In genomic region chr2:120170726-120171125, GRCm38 (mm10) we compare ENCODE assay signal across 8 mouse cellular contexts. TPM values are rescaled to one million over a fixed set of nuclear protein-coding genes. Genes with fewer than 3 reads are reported as not detected.
DNase-seq lines count a peak whose midpoint lies in the region; ATAC-seq lines count a peak whose summit lies in the region.
"Had no signal": no experiment of that assay in that cellular context is flagged by ENCODE, and none has a peak within 500 bp of the region (broad histone marks: within the 10 kb centered on the region; RNA-seq: fewer than 3 reads in every experiment).

No protein-coding gene starts in this region.

- no peak overlapping the region for H3K4me2 ChIP-seq in midbrain, embryonic 14.5 days (ENCODE audit: low read length)
- H3K4me2 ChIP-seq in midbrain, embryonic 13.5 days (replicated peaks), result no peak overlapping the region
- H3K4me2 ChIP-seq: lung, embryonic 15.5 days had no signal

- no peaks in the 10 kb centered on the region for H3K4me1 ChIP-seq in midbrain, embryonic 14.5 days (ENCODE audit: control insufficient read depth, insufficient read depth, low read length)
- no peaks in the 10 kb centered on the region for H3K4me1 ChIP-seq in midbrain, embryonic 13.5 days (replicated peaks)
- no peaks in the 10 kb centered on the region for H3K4me1 ChIP-seq in midbrain, embryonic 10.5 days
- H3K4me1 ChIP-seq: lung, embryonic 15.5 days had no signal

- H3K27ac ChIP-seq in midbrain, embryonic 14.5 days (replicated peaks; ENCODE audit: low read depth, low read length), result no peak overlapping the region
- no peak overlapping the region for H3K27ac ChIP-seq in midbrain, embryonic 13.5 days
- H3K27ac ChIP-seq in midbrain, embryonic 10.5 days (replicated peaks), result no peak overlapping the region
- H3K27ac ChIP-seq: lung, embryonic 15.5 days had no signal

- H3K27me3 ChIP-seq in midbrain, embryonic 14.5 days (ENCODE audit: control insufficient read depth, insufficient read depth, low read length), result no peaks in the 10 kb centered on the region
- H3K27me3 ChIP-seq in midbrain, embryonic 13.5 days, result no peaks in the 10 kb centered on the region
- no peaks in the 10 kb centered on the region for H3K27me3 ChIP-seq in midbrain, embryonic 10.5 days (ENCODE audit: low read depth, poor library complexity, severe bottlenecking)
- H3K27me3 ChIP-seq: lung, embryonic 15.5 days had no signal

- H3K4me3 ChIP-seq in midbrain, embryonic 14.5 days (replicated peaks; ENCODE audit: low read depth, low read length), result no peak overlapping the region
- H3K4me3 ChIP-seq in midbrain, embryonic 13.5 days (replicated peaks), result no peak overlapping the region
- H3K4me3 ChIP-seq in midbrain, embryonic 10.5 days, result no peak overlapping the region
- H3K4me3 ChIP-seq: lung, embryonic 15.5 days had no signal

- WGBS in midbrain, embryonic 14.5 days, result 76% methylated on average over 1 of the region's 1 CpGs
- 61% methylated on average over 1 of the region's 1 CpGs for WGBS in midbrain, embryonic 13.5 days
- 68% methylated on average over 1 of the region's 1 CpGs for WGBS in midbrain, embryonic 10.5 days

- H3K9me3 ChIP-seq in midbrain, embryonic 14.5 days (ENCODE audit: control insufficient read depth, low read length), result no peaks in the 10 kb centered on the region
- H3K9me3 ChIP-seq in midbrain, embryonic 13.5 days, result no peaks in the 10 kb centered on the region
- no peaks in the 10 kb centered on the region for H3K9me3 ChIP-seq in midbrain, embryonic 10.5 days (replicated peaks)
- H3K9me3 ChIP-seq: lung, embryonic 15.5 days had no signal

- ATAC-seq in midbrain, embryonic 14.5 days (ENCODE audit: low FRiP score, low TSS enrichment), result no peak
- no peak for ATAC-seq in midbrain, embryonic 13.5 days

- no peaks in the 10 kb centered on the region for H3K36me3 ChIP-seq in midbrain, embryonic 14.5 days (ENCODE audit: control insufficient read depth, insufficient read depth, low read length)
- no peaks in the 10 kb centered on the region for H3K36me3 ChIP-seq in midbrain, embryonic 13.5 days
- H3K36me3 ChIP-seq in midbrain, embryonic 10.5 days, result no peaks in the 10 kb centered on the region
- H3K36me3 ChIP-seq: lung, embryonic 15.5 days had no signal

- H3K9ac ChIP-seq in midbrain, embryonic 14.5 days (replicated peaks; ENCODE audit: low read length), result no peak overlapping the region
- H3K9ac ChIP-seq in midbrain, embryonic 13.5 days (replicated peaks), result no peak overlapping the region
- H3K9ac ChIP-seq: lung, embryonic 15.5 days had no signal

- DNase-seq in midbrain, embryonic 14.5 days, result peak; percentile 53
- peak; percentile 37 for DNase-seq in ZHBTc4 (ENCODE audit: low read depth, low spot score)
- DNase-seq in embryo, embryonic 11 days, result peak; percentile 58
- peak; percentile 73 for DNase-seq in kidney, postnatal 10 days
- peak; percentile 69 for DNase-seq in retina, embryonic 14.5 days (ENCODE audit: low spot score)
- DNase-seq in midbrain, embryonic 10.5 days (ENCODE audit: low spot score), result no peak

RNA-seq across cellular contexts. Expression of gene Ehd4, which starts 16.3 kb away (rescaled TPM):
- polyA plus RNA-seq in midbrain, embryonic 14.5 days (2014; fragmentation: Nextera tagmentation; extraction: Ambion mirVana), result 3.5 and 11.9 TPM in 2 replicates
- 14.1 and 16.4 TPM in 2 replicates for polyA plus RNA-seq in midbrain, embryonic 13.5 days (2015; fragmentation: Nextera tagmentation; extraction: Ambion mirVana)
- 26.6 and 35.9 TPM in 2 replicates for polyA plus RNA-seq in midbrain, embryonic 10.5 days (2016; fragmentation: Nextera tagmentation; extraction: Ambion mirVana)
